Mouse (Mus musculus): ENCODE measurements around the gene Snx32.
"Not testable (repeated sequence)": the region's sequence is repeated elsewhere in the genome, so short reads cannot be mapped to it uniquely, and the experiment has no call there.

The Snx32 gene

GRCm38 (mm10) chr19:5512091-5513004 is 2.0 kb upstream of the Snx32 start:
- DNase-seq (ENCODE audit: low spot score), result no peak

- DNase-seq (ENCODE audit: low spot score), result no peak
Observed at GRCm38 (mm10) chr19:5511074-5511632, 815 bp upstream of the Snx32 start.

GRCm38 (mm10) chr19:5503687-5504086 is 6.7 kb downstream of the Snx32 start, which contains the start of gene 1700020D05Rik:
Gene 1700020D05Rik, minus strand, starts transcription at chr19:5503787.
- DNase-seq (ENCODE audit: low spot score), result no peak

DNA sequence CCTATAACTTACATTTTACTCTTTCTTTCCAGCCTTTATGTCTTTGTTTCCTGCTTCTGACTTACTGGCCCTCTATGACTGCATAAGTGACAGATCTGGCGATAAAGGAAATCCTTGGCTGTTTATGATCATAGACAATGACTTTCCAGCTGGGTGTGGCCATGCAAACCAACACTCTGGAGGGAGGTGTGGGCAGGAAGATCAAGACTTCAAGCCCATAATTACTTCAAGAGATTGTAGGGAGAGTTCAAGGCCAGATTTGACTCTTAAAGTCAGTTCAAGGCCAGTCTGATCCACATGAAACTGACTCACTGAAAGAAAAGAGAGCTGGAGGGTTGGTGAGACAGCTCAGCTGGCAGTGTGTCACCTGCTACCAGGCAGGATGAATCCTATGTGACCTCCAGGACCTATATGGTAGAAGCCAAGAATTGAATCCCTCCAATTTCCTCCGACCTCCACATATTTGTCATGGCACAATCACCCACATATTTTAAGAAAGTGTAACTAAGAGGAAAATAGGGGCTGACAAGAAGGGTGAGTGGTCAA is 9.9 kb downstream of the Snx32 start:
- no peak for DNase-seq (ENCODE audit: low spot score)

GRCm38 (mm10) chr19:5496052-5496370 is 14.3 kb downstream of the Snx32 start:
- no peak for DNase-seq (ENCODE audit: low spot score)

- DNase-seq (ENCODE audit: low spot score), result no peak
Observed at GRCm38 (mm10) chr19:5495353-5496051, 14.8 kb downstream of the Snx32 start.

DNA sequence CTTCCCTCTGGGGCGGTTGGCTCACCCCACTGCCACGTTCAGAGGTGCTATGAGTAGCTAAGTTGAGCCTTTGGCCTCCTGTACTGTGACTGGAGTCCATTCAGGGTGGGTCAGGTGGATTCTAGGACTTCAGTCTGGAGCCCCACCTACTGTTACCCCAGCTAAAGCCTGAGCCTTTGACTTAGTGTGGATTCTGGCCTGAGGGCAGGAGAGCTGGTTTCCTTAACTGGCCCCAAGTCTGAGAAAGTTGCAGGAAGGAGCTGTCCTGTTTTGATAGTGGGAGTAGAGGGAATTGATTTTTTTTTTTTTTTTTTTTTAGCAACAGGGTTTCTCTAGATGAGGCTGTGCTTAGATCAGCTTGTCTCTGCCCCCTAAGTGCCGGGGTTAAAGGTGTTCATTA is 16.0 kb downstream of the Snx32 start:
- DNase-seq (ENCODE audit: low spot score), result no peak

GRCm38 (mm10) chr19:5493301-5493721 is 17.0 kb downstream of the Snx32 start:
- not testable (repeated sequence) for DNase-seq (ENCODE audit: low spot score)

- DNase-seq (ENCODE audit: low spot score), result no peak
Observed at GRCm38 (mm10) chr19:5492641-5493040, 17.7 kb downstream of the Snx32 start.

DNA sequence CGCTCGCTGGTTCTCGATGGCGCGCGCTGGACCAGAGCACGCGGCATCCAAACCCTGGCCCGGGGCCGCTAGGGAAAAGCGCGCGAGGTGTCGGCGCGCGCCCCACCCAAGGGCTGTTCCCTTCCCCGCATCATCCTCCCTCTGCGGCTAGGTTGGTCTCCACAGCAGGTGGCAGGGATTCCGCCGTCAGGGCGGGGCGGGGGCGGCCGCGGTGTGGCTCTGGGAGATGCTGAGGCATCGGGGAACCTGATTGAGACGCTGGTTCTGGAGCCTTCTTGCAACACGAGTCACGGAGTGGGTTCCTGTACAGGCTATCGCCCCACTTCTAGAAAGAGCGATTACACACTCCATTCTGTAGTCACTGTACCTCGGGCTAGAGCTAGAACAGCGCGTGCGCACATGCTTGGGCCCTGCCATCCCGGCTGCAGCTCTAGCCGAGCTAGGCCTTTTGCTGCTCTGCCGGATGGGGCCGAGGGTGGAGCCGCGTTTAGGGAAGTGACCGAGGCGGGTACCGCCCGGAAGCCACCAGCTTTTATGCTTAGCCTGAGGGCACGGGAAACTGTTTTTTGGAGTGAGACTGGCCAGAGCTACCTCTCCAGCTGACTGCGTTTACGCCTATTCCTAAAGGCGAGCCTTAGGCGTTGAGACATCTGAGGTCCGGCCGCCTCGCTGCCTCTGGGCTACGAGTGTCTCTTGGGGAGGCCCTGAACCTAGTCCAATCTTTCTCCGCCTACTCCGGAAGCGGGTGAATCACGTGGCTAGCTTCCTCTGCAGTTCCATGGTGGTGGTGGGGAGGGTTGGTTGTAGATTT is 19.2 kb downstream of the Snx32 start:
- DNase-seq (ENCODE audit: low spot score), result peak; percentile 88

GRCm38 (mm10) chr19:5490313-5490897 is 19.9 kb downstream of the Snx32 start, which contains the start of gene Cfl1:
Gene Cfl1, plus strand, starts transcription at chr19:5490455.
- peak; percentile 96 for DNase-seq (ENCODE audit: low spot score)

- not testable (repeated sequence) for DNase-seq (ENCODE audit: low spot score)
Observed at GRCm38 (mm10) chr19:5489721-5490120, 20.6 kb downstream of the Snx32 start.

- DNase-seq (ENCODE audit: low spot score), result peak; percentile 99
Observed at GRCm38 (mm10) chr19:5488878-5489571, 21.3 kb downstream of the Snx32 start.

DNA sequence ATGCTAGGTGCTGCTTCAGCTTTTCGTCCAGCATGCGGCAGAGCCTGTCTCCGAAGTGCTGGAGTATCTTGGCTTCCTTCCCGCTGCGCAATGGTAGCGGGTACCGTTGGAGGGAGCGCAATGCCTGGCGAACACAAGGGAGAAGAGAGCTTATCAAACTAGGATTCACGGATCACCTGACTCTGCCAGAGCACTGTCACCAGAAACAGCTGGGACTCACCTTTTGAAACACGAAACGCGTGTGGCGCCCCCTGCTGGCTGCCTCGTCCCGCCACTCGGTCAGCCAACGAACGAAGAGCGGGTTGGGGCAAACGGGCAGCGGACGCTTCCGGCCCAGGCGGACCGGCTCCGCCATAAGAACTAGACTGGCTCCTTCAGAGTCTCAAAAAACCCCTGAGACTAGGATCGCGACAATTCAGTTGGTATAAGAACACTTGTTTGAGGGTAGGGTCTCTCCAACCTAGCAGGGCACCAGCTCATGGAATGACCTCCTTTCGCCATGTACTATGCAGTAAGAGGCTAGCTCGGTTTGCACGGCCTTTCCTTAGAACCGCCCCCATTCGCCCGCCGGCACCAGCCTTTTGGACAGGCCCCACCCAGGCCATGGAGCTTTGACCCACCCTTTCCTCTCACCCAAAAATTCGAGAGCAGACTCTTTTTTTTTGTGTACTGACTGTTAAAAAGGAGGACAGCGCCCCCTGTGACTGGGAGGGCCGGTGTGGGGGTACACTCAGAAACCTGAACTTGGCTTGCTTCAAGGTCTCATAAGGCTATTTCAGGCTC is 22.4 kb downstream of the Snx32 start, which contains the start of gene Mus81:
Gene Mus81, minus strand, starts transcription at position 635 of the 783 bp plus-strand sequence.
- DNase-seq (ENCODE audit: low spot score), result peak; percentile 97

DNA sequence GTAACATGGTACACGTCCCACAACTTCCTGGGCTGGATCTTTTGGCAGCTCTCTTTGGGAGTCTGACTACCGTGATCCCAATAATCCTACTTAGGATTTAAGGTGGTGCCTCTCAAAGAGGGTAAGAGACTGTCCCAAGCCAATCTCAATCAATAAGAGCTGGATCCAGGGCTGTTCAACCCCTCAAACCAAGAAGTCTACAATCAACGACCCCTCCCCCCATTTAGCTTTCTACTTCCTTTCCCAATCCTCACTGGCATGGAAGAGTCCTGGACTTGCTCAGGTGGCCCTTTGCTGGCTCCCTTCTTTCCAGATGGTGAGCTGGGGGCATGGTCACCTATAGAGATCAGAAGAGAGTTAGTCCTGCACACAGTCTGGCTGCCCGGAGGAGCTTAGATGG is 23.6 kb downstream of the Snx32 start:
- DNase-seq (ENCODE audit: low spot score), result no peak

- DNase-seq (ENCODE audit: low spot score), result no peak
Observed at GRCm38 (mm10) chr19:5486286-5486685, 24.1 kb downstream of the Snx32 start.

DNA sequence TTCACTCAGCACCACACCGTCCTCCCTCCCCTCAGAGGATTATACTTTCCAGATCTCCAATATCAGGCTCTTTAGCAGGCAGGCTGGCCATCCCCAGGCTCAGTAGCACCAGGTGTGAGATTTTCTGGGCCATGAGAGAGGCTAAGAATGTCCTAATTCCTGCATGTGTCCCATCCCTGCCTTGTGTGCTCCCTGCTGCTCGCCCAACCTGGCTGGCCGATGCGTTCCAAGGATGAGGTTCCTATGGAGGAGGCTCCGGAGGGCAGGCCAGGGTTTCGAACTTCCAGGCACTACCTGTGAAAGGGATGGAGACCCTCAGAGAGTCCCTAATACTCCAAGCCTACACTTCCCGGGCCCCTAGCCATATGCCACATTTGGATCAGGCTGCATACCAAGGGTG is 24.5 kb downstream of the Snx32 start:
- DNase-seq (ENCODE audit: low spot score), result no peak

DNA sequence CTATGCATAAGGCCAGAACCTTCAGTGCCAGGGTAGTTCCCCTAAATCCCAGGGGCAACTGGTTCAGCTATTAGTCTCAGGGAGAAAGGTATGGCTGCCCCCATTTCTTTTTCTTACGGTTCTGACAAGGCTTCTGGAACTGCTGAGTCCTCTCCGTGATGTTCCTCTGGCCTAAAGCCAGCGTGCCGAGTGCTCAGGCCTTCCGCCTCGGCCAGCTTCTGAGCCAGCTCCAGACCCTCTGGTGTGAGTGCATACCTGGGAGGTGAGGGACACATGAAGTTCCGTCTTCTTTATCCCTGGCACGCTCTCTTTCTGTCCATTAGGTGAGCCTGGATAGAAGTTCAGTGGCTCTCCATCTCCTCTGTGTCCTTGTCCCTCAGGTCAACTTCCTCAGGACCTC is 25.0 kb downstream of the Snx32 start:
- no peak for DNase-seq (ENCODE audit: low spot score)

DNA sequence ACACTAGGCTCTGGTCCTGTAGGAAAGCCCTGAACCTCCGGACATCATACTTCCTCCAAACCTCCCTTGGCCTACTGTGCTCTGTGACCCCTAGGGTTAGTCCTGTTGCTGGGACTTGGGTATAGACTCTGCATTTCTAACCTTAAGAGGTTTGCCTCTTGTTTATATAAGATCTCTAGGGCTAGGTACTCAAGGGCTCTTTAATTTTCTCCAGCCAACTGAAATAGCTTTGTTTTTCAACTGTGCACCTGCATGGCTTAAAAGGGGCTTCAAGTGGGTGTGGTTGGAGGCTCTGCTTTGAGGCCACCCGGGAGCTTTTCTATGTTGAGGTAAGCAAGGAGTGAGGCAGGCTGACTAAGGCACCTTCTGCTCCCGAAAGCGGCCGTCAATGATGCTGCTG is 25.8 kb downstream of the Snx32 start:
- no peak for DNase-seq (ENCODE audit: low spot score)

Measured in yolk sac, embryonic 10.5 days (tissue).